Mouse (Mus musculus) brain, embryonic 14.5 days (tissue): Measurements from ENCODE around the gene Myo15.
"Not testable (repeated sequence)": the region's sequence is repeated elsewhere in the genome, so short reads cannot be mapped to it uniquely, and the experiment has no call there.

ENCODE experiments used
- CTCF ChIP-seq: fragments of 200-500 bp; IDR thresholded peaks from 2 replicates; pipeline ENCODE4 v1.5.1; 2012; ENCODE audit warnings: inconsistent platforms, mild to moderate bottlenecking, moderate library complexity, borderline replicate concordance; ENCODE audit not compliant: insufficient read depth, insufficient read length; ENCODE audit errors: extremely low read depth
- POLR2A ChIP-seq: fragments of 200-500 bp; IDR thresholded peaks from 2 replicates; pipeline ENCODE4 v1.6.1; 2012; ENCODE audit warnings: mild to moderate bottlenecking, inconsistent platforms, borderline replicate concordance; ENCODE audit not compliant: poor library complexity, insufficient read depth, insufficient read length, severe bottlenecking; ENCODE audit errors: extremely low read depth

GRCm38 (mm10) chr11:60574006-60574405, 104.9 kb downstream of the Myo15 start:
- TF ChIP-seq CTCF, POLR2A: not testable (repeated sequence)
